Mouse (Mus musculus) kidney, embryonic 16.5 days (tissue): ENCODE data around the gene Rab34. TPM values are rescaled to one million over a fixed set of nuclear protein-coding genes. Genes with fewer than 3 reads are reported as not detected.
"Not testable (repeated sequence)": the region's sequence is repeated elsewhere in the genome, so short reads cannot be mapped to it uniquely, and the experiment has no call there.

Experiments
- ATAC-seq: fragments of 200-750 bp; cut with Nextera tagmentation; 2 replicates; pipeline ENCODE4 v1.8.0; 2017; ENCODE audit warnings: moderate TSS enrichment; ENCODE audit not compliant: low FRiP score, low TSS enrichment
- H3K27ac ChIP-seq: fragments of 300-500 bp; sonication (generic); 2 replicates; pipeline ENCODE4 v1.5.1; 2014; ENCODE audit warnings: low read length
- H3K27me3 ChIP-seq: fragments of 300-500 bp; sonication (generic); 2 replicates; pipeline ENCODE4 v1.6.1; 2014; ENCODE audit warnings: low read length, control low read depth, mixed read lengths; ENCODE audit not compliant: insufficient read depth
- H3K36me3 ChIP-seq: fragments of 300-500 bp; sonication (generic); 2 replicates; pipeline ENCODE4 v1.6.1; 2014; ENCODE audit warnings: low read length, control low read depth, mixed read lengths; ENCODE audit not compliant: insufficient read depth
- H3K4me1 ChIP-seq: fragments of 300-500 bp; sonication (generic); 2 replicates; pipeline ENCODE4 v1.6.1; 2014; ENCODE audit warnings: low read length, control low read depth, mixed read lengths; ENCODE audit not compliant: insufficient read depth
- H3K4me2 ChIP-seq: fragments of 300-500 bp; sonication (generic); replicated peaks from 2 replicates; pipeline ENCODE4 v1.6.1; 2014; ENCODE audit warnings: low read depth, low read length
- H3K4me3 ChIP-seq: fragments of 300-500 bp; sonication (generic); 2 replicates; pipeline ENCODE4 v1.5.1; 2014; ENCODE audit warnings: mild to moderate bottlenecking, low read length
- H3K9ac ChIP-seq: fragments of 300-500 bp; sonication (generic); replicated peaks from 2 replicates; pipeline ENCODE4 v1.6.1; 2014; ENCODE audit warnings: low read length
- H3K9me3 ChIP-seq: fragments of 300-500 bp; sonication (generic); 2 replicates; pipeline ENCODE4 v1.6.1; 2016; ENCODE audit warnings: low read length, control low read depth
- WGBS: fragments of 180-500 bp; shearing (Covaris S2); extraction: QIAGEN DNeasy Blood & Tissue Kit; methylation state at CpG from one replicate; pipeline ENCODE4 v1.1.7; 2014; 5-methylcytosine and 5-hydroxymethylcytosine counted together
- polyA plus RNA-seq: library from polyadenylated mRNA; unstranded; fragments of >200 nt; fragmentation: Nextera tagmentation; extraction: Ambion mirVana; gene quantifications from 2 replicates; pipeline ENCODE4 v1.2.1, GENCODE M21; 2015

Rab34 gene
- polyA plus RNA-seq, 1 experiment from 2014 or later, result 130 TPM

- H3K27me3 ChIP-seq, result no peaks in the 10 kb centered on the region
- H3K4me3 ChIP-seq, result peak overlapping the region; percentile 73
- peaks cover 26% of the 10 kb centered on the region for H3K36me3 ChIP-seq
- H3K27ac ChIP-seq, result peak overlapping the region; percentile 95
- peak overlapping the region; percentile 86 for H3K4me2 ChIP-seq
- peaks cover 51% of the 10 kb centered on the region for H3K4me1 ChIP-seq
- peak; percentile 10; the same call in 1 of the 2 replicates for ATAC-seq
- under 1% methylated on average over 29 of the region's 29 CpGs for WGBS
- H3K9me3 ChIP-seq, result no peaks in the 10 kb centered on the region
- H3K9ac ChIP-seq, result peak overlapping the region; percentile 85
Measured at GRCm38 (mm10) chr11:78178859-78179437, 9.3 kb upstream of the Rab34 start.

GRCm38 (mm10) chr11:78179438-78179999 lies 8.7 kb upstream of the Rab34 start:
- H3K4me2 ChIP-seq, result peak overlapping the region; percentile 86
- 27% methylated on average over 8 of the region's 8 CpGs for WGBS
- peaks cover 26% of the 10 kb centered on the region for H3K36me3 ChIP-seq
- H3K4me3 ChIP-seq, result peak overlapping the region; percentile 73
- H3K4me1 ChIP-seq, result peaks cover 55% of the 10 kb centered on the region
- no peaks in the 10 kb centered on the region for H3K27me3 ChIP-seq
- ATAC-seq, result no peak
- peak overlapping the region; percentile 85 for H3K9ac ChIP-seq
- peak overlapping the region; percentile 95 for H3K27ac ChIP-seq
- no peaks in the 10 kb centered on the region for H3K9me3 ChIP-seq

GRCm38 (mm10) chr11:78180081-78180761 lies 8.0 kb upstream of the Rab34 start:
- Histone ChIP-seq H3K27ac (peak overlapping the region; percentile 95; the same call in 1 of the 2 replicates), H3K36me3 (peaks cover 26% of the 10 kb centered on the region), H3K9me3 (no peaks in the 10 kb centered on the region), H3K4me2 (peak overlapping the region; percentile 86), H3K4me1 (peaks cover 55% of the 10 kb centered on the region), H3K4me3 (peak overlapping the region; percentile 73; the same call in 1 of the 2 replicates), H3K9ac (peak overlapping the region; percentile 85), H3K27me3 (no peaks in the 10 kb centered on the region)
- ATAC-seq, result no peak
- WGBS, result 68% methylated on average over 6 of the region's 6 CpGs

- peaks cover 53% of the 10 kb centered on the region for H3K4me1 ChIP-seq
- H3K36me3 ChIP-seq, result peaks cover 26% of the 10 kb centered on the region
- WGBS, result 38% methylated on average over 2 of the region's 2 CpGs
- H3K9ac ChIP-seq, result peak overlapping the region; percentile 97
- H3K4me2 ChIP-seq, result peak overlapping the region; percentile 62
- no peak overlapping the region for H3K27ac ChIP-seq
- no peaks in the 10 kb centered on the region for H3K27me3 ChIP-seq
- no peaks in the 10 kb centered on the region for H3K9me3 ChIP-seq
- ATAC-seq, result no peak
- H3K4me3 ChIP-seq, result peak overlapping the region; percentile 90
Measured at GRCm38 (mm10) chr11:78181830-78182357, 6.3 kb upstream of the Rab34 start.

- H3K4me1 ChIP-seq, result peaks cover 53% of the 10 kb centered on the region
- WGBS, result 6% methylated on average over 7 of the region's 7 CpGs
Measured at GRCm38 (mm10) chr11:78182450-78182849, 5.8 kb upstream of the Rab34 start.

GRCm38 (mm10) chr11:78182961-78183844 lies 5.0 kb upstream of the Rab34 start, which contains the start of gene Rpl23a:
Gene Rpl23a (minus strand): TSS chr11:78183584.
- peak within 1 kb of the TSS; percentile 91 for H3K27ac ChIP-seq
- H3K9me3 ChIP-seq, result no peaks in the 10 kb centered on the region
- H3K27me3 ChIP-seq, result no peaks in the 10 kb centered on the region
- peaks cover 53% of the 10 kb centered on the region for H3K4me1 ChIP-seq
- ATAC-seq, result peak; percentile 87
- H3K36me3 ChIP-seq, result peaks cover 26% of the 10 kb centered on the region
- WGBS, result under 1% methylated on average over 38 of the region's 38 CpGs
- peak within 1 kb of the TSS; percentile 97 for H3K9ac ChIP-seq
- H3K4me3 ChIP-seq, result peak within 1 kb of the TSS; percentile 90
- peak within 1 kb of the TSS; percentile 62 for H3K4me2 ChIP-seq

More at GRCm38 (mm10) chr11:78182450-78182849, 5.8 kb upstream of the Rab34 start:
- peaks cover 26% of the 10 kb centered on the region for H3K36me3 ChIP-seq
- ATAC-seq, result no peak
- H3K4me2 ChIP-seq, result peak overlapping the region; percentile 62
- H3K27me3 ChIP-seq, result no peaks in the 10 kb centered on the region
- peak overlapping the region; percentile 97 for H3K9ac ChIP-seq
- H3K4me3 ChIP-seq, result peak overlapping the region; percentile 90
- H3K27ac ChIP-seq, result peak overlapping the region; percentile 91
- H3K9me3 ChIP-seq, result no peaks in the 10 kb centered on the region

GRCm38 (mm10) chr11:78183884-78184514 lies 4.2 kb upstream of the Rab34 start:
- Histone ChIP-seq H3K9ac (peak overlapping the region; percentile 57; the same call in 1 of the 2 replicates), H3K9me3 (no peaks in the 10 kb centered on the region), H3K36me3 (peaks cover 26% of the 10 kb centered on the region), H3K4me2 (peak overlapping the region; percentile 48), H3K4me3 (peak overlapping the region; percentile 90), H3K4me1 (peaks cover 50% of the 10 kb centered on the region), H3K27me3 (no peaks in the 10 kb centered on the region), H3K27ac (peak overlapping the region; percentile 58; the same call in 1 of the 2 replicates)
- 51% methylated on average over 10 of the region's 10 CpGs for WGBS
- ATAC-seq, result no peak

GRCm38 (mm10) chr11:78184702-78185101 lies 3.5 kb upstream of the Rab34 start:
- not testable (repeated sequence) for H3K4me3 ChIP-seq, ATAC-seq, H3K27ac ChIP-seq, H3K9me3 ChIP-seq, H3K4me2 ChIP-seq, H3K9ac ChIP-seq, H3K27me3 ChIP-seq
- WGBS, result 91% methylated on average over 6 of the region's 6 CpGs
- H3K4me1 ChIP-seq, result peaks cover 44% of the 10 kb centered on the region
- H3K36me3 ChIP-seq, result peaks cover 23% of the 10 kb centered on the region
